Mouse (Mus musculus): ENCODE data around the gene Drc1.

The Drc1 gene

GRCm38 (mm10) chr5:30276361-30276760, 4.8 kb upstream of the Drc1 start:
- Histone ChIP-seq H3K9me3 (ENCODE audit: low read length) (no peaks in the 10 kb centered on the region), H3K27me3 (ENCODE audit: insufficient read depth, low read length) (no peaks in the 10 kb centered on the region), H3K4me3 (replicated peaks; ENCODE audit: low read length) (no peak overlapping the region), H3K4me1 (replicated peaks; ENCODE audit: low read depth, low read length) (peaks cover 16% of the 10 kb centered on the region), H3K36me3 (ENCODE audit: insufficient read depth, low read length) (no peaks in the 10 kb centered on the region)
- TF ChIP-seq POU5F1 (IDR thresholded peaks at IDR 0.05; ENCODE audit: borderline replicate concordance, low read length) (no peak), CTCF (conservative IDR thresholded peaks at IDR 0.05; ENCODE audit: low read length) (no peak), NANOG (IDR thresholded peaks at IDR 0.05; ENCODE audit: borderline replicate concordance, low read length) (no peak)

- 0 out of 2 replicates have a peak, but pooled peaks cover 2% of the 10 kb centered on the region for H3K27me3 ChIP-seq (ENCODE audit: insufficient read depth, low read length)
- no peak overlapping the region for H3K4me3 ChIP-seq (replicated peaks; ENCODE audit: low read length)
- no peaks in the 10 kb centered on the region for H3K9me3 ChIP-seq (ENCODE audit: low read length)
- peaks cover 16% of the 10 kb centered on the region for H3K4me1 ChIP-seq (replicated peaks; ENCODE audit: low read depth, low read length)
- TF ChIP-seq NANOG (IDR thresholded peaks at IDR 0.05; ENCODE audit: borderline replicate concordance, low read length) (no peak), CTCF (conservative IDR thresholded peaks at IDR 0.05; ENCODE audit: low read length) (no peak), POU5F1 (IDR thresholded peaks at IDR 0.05; ENCODE audit: borderline replicate concordance, low read length) (no peak)
- no peaks in the 10 kb centered on the region for H3K36me3 ChIP-seq (ENCODE audit: insufficient read depth, low read length)
Observed at GRCm38 (mm10) chr5:30278952-30279351, 2.2 kb upstream of the Drc1 start.

GRCm38 (mm10) chr5:30279446-30279845, 1.7 kb upstream of the Drc1 start:
- Histone ChIP-seq H3K9me3 (ENCODE audit: low read length) (no peaks in the 10 kb centered on the region), H3K36me3 (ENCODE audit: insufficient read depth, low read length) (no peaks in the 10 kb centered on the region), H3K4me1 (replicated peaks; ENCODE audit: low read depth, low read length) (peaks cover 16% of the 10 kb centered on the region), H3K4me3 (replicated peaks; ENCODE audit: low read length) (no peak overlapping the region), H3K27me3 (ENCODE audit: insufficient read depth, low read length) (0 out of 2 replicates have a peak, but pooled peaks cover 2% of the 10 kb centered on the region)
- TF ChIP-seq NANOG (IDR thresholded peaks at IDR 0.05; ENCODE audit: borderline replicate concordance, low read length) (no peak), CTCF (conservative IDR thresholded peaks at IDR 0.05; ENCODE audit: low read length) (no peak), POU5F1 (IDR thresholded peaks at IDR 0.05; ENCODE audit: borderline replicate concordance, low read length) (no peak)

GRCm38 (mm10) chr5:30280864-30281263, 324 bp upstream of the Drc1 start:
- Histone ChIP-seq H3K4me1 (replicated peaks; ENCODE audit: low read depth, low read length) (peaks cover 16% of the 10 kb centered on the region), H3K36me3 (ENCODE audit: insufficient read depth, low read length) (no peaks in the 10 kb centered on the region), H3K27me3 (ENCODE audit: insufficient read depth, low read length) (0 out of 2 replicates have a peak, but pooled peaks cover 2% of the 10 kb centered on the region), H3K4me3 (replicated peaks; ENCODE audit: low read length) (peak overlapping the region; percentile 79), H3K9me3 (ENCODE audit: low read length) (peaks cover 10% of the 10 kb centered on the region)
- TF ChIP-seq POU5F1 (IDR thresholded peaks at IDR 0.05; ENCODE audit: borderline replicate concordance, low read length) (no peak), NANOG (IDR thresholded peaks at IDR 0.05; ENCODE audit: borderline replicate concordance, low read length) (no peak), CTCF (conservative IDR thresholded peaks at IDR 0.05; ENCODE audit: low read length) (no peak)

- TF ChIP-seq POU5F1 (IDR thresholded peaks at IDR 0.05; ENCODE audit: borderline replicate concordance, low read length) (no peak), CTCF (conservative IDR thresholded peaks at IDR 0.05; ENCODE audit: low read length) (no peak), NANOG (IDR thresholded peaks at IDR 0.05; ENCODE audit: borderline replicate concordance, low read length) (no peak)
- H3K4me1 ChIP-seq (replicated peaks; ENCODE audit: low read depth, low read length) = peaks cover under 1% of the 10 kb centered on the region; the same call in 1 of the 2 replicates
- H3K27me3 ChIP-seq (ENCODE audit: insufficient read depth, low read length) = 0 out of 2 replicates have a peak, but pooled peaks cover 2% of the 10 kb centered on the region
- no peaks in the 10 kb centered on the region for H3K36me3 ChIP-seq (ENCODE audit: insufficient read depth, low read length)
- H3K9me3 ChIP-seq (ENCODE audit: low read length) = peaks cover 10% of the 10 kb centered on the region
- no peak overlapping the region for H3K4me3 ChIP-seq (replicated peaks; ENCODE audit: low read length)
Observed at GRCm38 (mm10) chr5:30285944-30286799, 5.0 kb downstream of the Drc1 start.

- H3K4me3 ChIP-seq (replicated peaks; ENCODE audit: low read length) = no peak overlapping the region
- 0 out of 2 replicates have a peak, but pooled peaks cover 2% of the 10 kb centered on the region for H3K27me3 ChIP-seq (ENCODE audit: insufficient read depth, low read length)
- no peaks in the 10 kb centered on the region for H3K36me3 ChIP-seq (ENCODE audit: insufficient read depth, low read length)
- peaks cover 10% of the 10 kb centered on the region for H3K9me3 ChIP-seq (ENCODE audit: low read length)
- TF ChIP-seq CTCF (conservative IDR thresholded peaks at IDR 0.05; ENCODE audit: low read length) (no peak), POU5F1 (IDR thresholded peaks at IDR 0.05; ENCODE audit: borderline replicate concordance, low read length) (no peak), NANOG (IDR thresholded peaks at IDR 0.05; ENCODE audit: borderline replicate concordance, low read length) (no peak)
- no peaks in the 10 kb centered on the region for H3K4me1 ChIP-seq (replicated peaks; ENCODE audit: low read depth, low read length)
Observed at GRCm38 (mm10) chr5:30287106-30287882, 6.1 kb downstream of the Drc1 start.

- Histone ChIP-seq H3K4me3 (replicated peaks; ENCODE audit: low read length) (no peak overlapping the region), H3K36me3 (ENCODE audit: insufficient read depth, low read length) (no peaks in the 10 kb centered on the region), H3K4me1 (replicated peaks; ENCODE audit: low read depth, low read length) (peaks cover 14% of the 10 kb centered on the region), H3K27me3 (ENCODE audit: insufficient read depth, low read length) (peaks cover 3% of the 10 kb centered on the region; the same call in 1 of the 2 replicates), H3K9me3 (ENCODE audit: low read length) (no peaks in the 10 kb centered on the region)
- TF ChIP-seq POU5F1 (IDR thresholded peaks at IDR 0.05; ENCODE audit: borderline replicate concordance, low read length) (no peak), NANOG (IDR thresholded peaks at IDR 0.05; ENCODE audit: borderline replicate concordance, low read length) (no peak), CTCF (conservative IDR thresholded peaks at IDR 0.05; ENCODE audit: low read length) (no peak)
Observed at GRCm38 (mm10) chr5:30340815-30341214, 59.6 kb downstream of the Drc1 start.
